Mouse (Mus musculus) midbrain, embryonic 12.5 days (tissue): ENCODE results near the gene Zswim8. TPM values are rescaled to one million over a fixed set of nuclear protein-coding genes. Genes with fewer than 3 reads are reported as not detected.
"Not testable (repeated sequence)": the region's sequence is repeated elsewhere in the genome, so short reads cannot be mapped to it uniquely, and the experiment has no call there.

Source experiments
- ATAC-seq: fragments of 200-750 bp; cut with Nextera tagmentation; 2 replicates; pipeline ENCODE4 v1.8.0; 2017; ENCODE audit warnings: low read depth, moderate TSS enrichment, moderate library complexity; ENCODE audit not compliant: low FRiP score
- H3K27ac ChIP-seq: fragments of 300-500 bp; sonication (generic); replicated peaks from 2 replicates; pipeline ENCODE4 v1.5.1; 2016; ENCODE audit warnings: mild to moderate bottlenecking
- H3K27me3 ChIP-seq: fragments of 300-500 bp; sonication (generic); 2 replicates; pipeline ENCODE4 v1.6.1; 2016; ENCODE audit warnings: mild to moderate bottlenecking
- H3K36me3 ChIP-seq: fragments of 300-500 bp; sonication (generic); 2 replicates; pipeline ENCODE4 v1.6.1; 2016
- H3K4me1 ChIP-seq: fragments of 300-500 bp; sonication (generic); 2 replicates; pipeline ENCODE4 v1.6.1; 2016
- H3K4me2 ChIP-seq: fragments of 300-500 bp; sonication (generic); replicated peaks from 2 replicates; pipeline ENCODE4 v1.6.1; 2016; ENCODE audit warnings: mild to moderate bottlenecking, moderate library complexity
- H3K4me3 ChIP-seq: fragments of 300-500 bp; sonication (generic); 2 replicates; pipeline ENCODE4 v1.5.1; 2016; ENCODE audit warnings: mild to moderate bottlenecking
- H3K9ac ChIP-seq: fragments of 300-500 bp; sonication (generic); replicated peaks from 2 replicates; pipeline ENCODE4 v1.6.1; 2016; ENCODE audit warnings: mild to moderate bottlenecking, moderate library complexity
- H3K9me3 ChIP-seq: fragments of 300-500 bp; sonication (generic); 2 replicates; pipeline ENCODE4 v1.6.1; 2016; ENCODE audit warnings: mild to moderate bottlenecking
- WGBS: fragments of 180-500 bp; shearing (Covaris S2); methylation state at CpG from one replicate; pipeline ENCODE4 v1.1.7; 2016; 5-methylcytosine and 5-hydroxymethylcytosine counted together
- polyA plus RNA-seq: library from polyadenylated mRNA; unstranded; fragments of >200 nt; fragmentation: Nextera tagmentation; extraction: Ambion mirVana; gene quantifications from 2 replicates; pipeline ENCODE4 v1.2.1, GENCODE M21; 2016

The Zswim8 gene
- polyA plus RNA-seq, 1 experiment from 2014 or later, result 47.6 TPM

DNA sequence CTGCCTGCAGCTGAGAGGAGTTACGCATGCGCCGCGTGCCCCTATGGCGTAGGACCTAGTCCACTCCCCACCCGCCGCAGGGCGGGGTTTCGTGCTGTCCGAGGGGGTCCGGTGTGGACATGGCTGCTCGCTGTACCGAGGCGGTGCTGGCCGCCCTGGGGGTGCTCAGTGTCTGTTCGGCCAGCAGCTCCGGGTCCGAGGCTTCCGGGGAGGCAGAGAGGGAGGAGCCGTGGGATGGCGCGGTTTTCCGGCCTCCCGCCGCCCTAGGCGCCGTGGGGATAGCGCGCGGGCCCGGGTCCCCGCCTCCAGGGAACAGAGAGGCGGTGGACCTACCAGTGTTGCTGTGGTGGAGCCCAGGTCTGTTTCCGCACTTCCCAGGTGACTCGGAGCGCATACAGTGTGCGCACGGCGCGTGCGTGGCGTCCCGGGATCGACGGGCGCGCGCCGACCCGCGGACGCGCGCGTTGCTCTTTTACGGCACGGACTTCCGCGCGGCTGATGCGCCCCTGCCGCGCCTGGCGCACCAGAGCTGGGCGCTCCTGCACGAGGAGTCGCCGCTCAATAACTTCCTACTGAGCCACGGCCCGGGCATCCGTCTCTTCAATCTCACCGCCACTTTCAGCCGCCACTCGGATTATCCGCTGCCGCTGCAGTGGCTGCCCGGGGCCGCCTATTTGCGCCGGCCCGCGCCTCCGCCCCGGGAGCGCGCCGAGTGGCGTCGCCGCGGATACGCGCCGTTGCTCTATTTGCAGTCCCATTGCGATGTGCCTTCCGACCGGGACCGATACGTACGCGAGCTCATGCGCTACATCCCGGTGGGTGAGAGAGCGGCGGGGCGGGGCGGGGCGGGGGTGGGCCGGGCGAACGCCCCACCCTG, 12.2 kb upstream of the Zswim8 start, which contains the start of gene Fut11:
Fut11 (plus strand) TSS at position 85 of the 877 bp plus-strand sequence.
- Histone ChIP-seq H3K4me1 (peaks cover 45% of the 10 kb centered on the region), H3K4me2 (peak within 1 kb of the TSS; percentile 87), H3K36me3 (peaks cover 43% of the 10 kb centered on the region), H3K4me3 (peak within 1 kb of the TSS; percentile 90), H3K27ac (peak within 1 kb of the TSS; percentile 97), H3K27me3 (no peaks in the 10 kb centered on the region), H3K9me3 (no peaks in the 10 kb centered on the region), H3K9ac (peak within 1 kb of the TSS; percentile 91)
- peak; percentile 94 for ATAC-seq
- under 1% methylated on average over 111 of the region's 111 CpGs for WGBS

DNA sequence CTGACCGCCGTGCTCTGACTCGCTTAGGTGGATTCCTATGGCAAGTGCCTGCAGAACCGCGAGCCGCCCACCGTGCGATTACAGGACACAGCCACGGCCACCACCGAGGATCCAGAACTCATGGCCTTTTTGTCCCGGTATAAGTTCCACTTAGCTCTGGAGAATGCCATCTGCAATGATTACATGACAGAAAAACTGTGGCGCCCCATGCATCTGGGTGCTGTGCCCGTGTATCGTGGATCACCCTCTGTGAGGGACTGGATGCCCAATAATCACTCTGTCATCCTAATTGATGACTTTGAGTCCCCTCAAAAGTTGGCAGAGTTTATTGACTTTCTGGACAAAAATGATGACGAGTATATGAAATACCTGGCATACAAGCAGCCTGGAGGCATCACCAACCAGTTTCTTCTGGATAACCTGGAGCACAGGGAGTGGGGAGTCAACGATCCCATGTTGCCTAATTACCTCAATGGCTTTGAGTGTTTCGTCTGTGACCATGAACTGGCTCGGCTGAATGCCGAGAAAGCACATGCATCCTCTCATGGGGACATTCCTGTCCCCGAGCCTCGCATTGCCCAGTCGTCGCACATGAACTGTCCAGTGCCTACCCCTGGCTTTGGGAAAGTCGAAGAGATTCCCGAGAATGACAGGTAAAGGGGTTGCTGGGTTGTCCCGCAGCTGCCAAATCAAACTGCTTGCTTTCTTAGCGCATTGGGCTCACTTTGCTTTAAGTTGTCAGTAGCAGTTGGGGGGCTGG, 11.4 kb upstream of the Zswim8 start:
- WGBS, result 15% methylated on average over 27 of the region's 27 CpGs
- ATAC-seq, result no peak
- Histone ChIP-seq H3K9ac (peak overlapping the region; percentile 91), H3K4me1 (peaks cover 51% of the 10 kb centered on the region), H3K36me3 (peaks cover 35% of the 10 kb centered on the region), H3K27me3 (no peaks in the 10 kb centered on the region), H3K4me2 (peak overlapping the region; percentile 87), H3K4me3 (peak overlapping the region; percentile 90), H3K9me3 (no peaks in the 10 kb centered on the region), H3K27ac (peak overlapping the region; percentile 97)

DNA sequence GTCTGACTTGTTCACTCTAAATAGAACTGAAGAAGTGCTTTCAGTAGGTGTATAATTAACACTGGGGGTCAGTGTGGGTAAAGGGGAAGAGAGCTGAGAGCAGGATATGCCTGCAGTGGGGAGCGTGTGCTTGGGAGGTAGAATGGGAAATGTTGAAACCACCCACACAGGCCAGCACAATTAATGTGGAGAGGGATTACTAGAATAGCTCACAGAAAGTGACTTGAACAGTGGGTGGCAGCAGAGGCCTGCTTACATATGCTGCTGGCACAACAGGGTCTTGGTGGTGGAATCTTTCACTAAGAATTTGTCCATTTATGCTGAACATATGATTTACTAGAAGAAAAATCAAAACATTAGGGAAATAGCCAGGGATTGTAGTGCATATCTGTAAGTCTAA, 10.4 kb upstream of the Zswim8 start:
- Histone ChIP-seq H3K9me3 (no peaks in the 10 kb centered on the region), H3K4me3 (peak overlapping the region; percentile 90), H3K27me3 (no peaks in the 10 kb centered on the region), H3K4me1 (peaks cover 60% of the 10 kb centered on the region), H3K4me2 (peak overlapping the region; percentile 87), H3K9ac (peak overlapping the region; percentile 91; the same call in 1 of the 2 replicates), H3K27ac (no peak overlapping the region; the same call in 1 of the 2 replicates), H3K36me3 (peaks cover 25% of the 10 kb centered on the region)
- WGBS, result 15% methylated on average over 1 of the region's 1 CpGs
- no peak for ATAC-seq

DNA sequence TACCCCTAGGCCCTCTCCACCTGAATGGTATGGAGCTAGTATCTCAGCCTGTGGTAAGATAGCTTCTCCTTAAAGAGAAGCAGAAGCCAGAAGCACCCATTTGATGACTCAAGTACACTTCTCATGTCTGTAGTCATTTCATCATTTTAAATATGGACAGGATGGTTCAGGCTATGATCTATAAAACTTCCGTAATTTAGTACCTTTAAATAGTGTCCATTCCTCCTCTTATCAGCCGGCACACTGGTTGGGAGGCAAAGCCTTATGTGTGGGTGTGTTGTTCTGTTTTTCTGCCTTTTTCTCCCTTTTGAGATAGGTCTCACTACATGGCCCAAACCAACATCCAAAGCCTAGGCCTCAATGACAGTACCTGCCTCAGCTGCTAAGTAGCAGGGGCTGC, 8.8 kb upstream of the Zswim8 start:
- H3K4me1 ChIP-seq, result peaks cover 64% of the 10 kb centered on the region

DNA sequence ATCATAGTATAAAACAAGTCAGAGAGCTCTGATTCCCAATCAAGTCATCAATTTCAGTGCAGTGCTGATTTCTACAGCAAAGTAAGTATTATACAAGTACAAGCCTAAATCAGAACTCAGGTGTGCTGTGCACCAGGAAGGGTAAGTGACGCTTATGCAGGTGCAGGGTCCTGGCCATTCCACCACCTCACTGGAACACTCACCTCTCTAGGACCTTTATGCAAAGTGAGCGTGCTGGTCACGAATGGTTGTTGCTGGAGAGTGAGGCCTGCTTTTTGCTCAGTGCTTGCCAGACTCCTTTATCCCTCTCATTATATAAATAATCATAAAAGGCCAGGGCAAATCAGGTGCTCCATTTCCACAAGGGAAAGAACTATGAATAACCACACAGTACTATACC, 7.0 kb upstream of the Zswim8 start:
- Histone ChIP-seq H3K4me2 (no peak overlapping the region), H3K27ac (no peak overlapping the region), H3K4me1 (peaks cover 61% of the 10 kb centered on the region), H3K36me3 (peaks cover 11% of the 10 kb centered on the region), H3K9ac (no peak overlapping the region), H3K9me3 (no peaks in the 10 kb centered on the region), H3K4me3 (no peak overlapping the region), H3K27me3 (no peaks in the 10 kb centered on the region)
- WGBS, result 89% methylated on average over 3 of the region's 3 CpGs
- ATAC-seq, result no peak

More for the DNA sequence above, 8.8 kb upstream of the Zswim8 start:
- ATAC-seq, result no peak
- Histone ChIP-seq H3K36me3 (peaks cover 9% of the 10 kb centered on the region), H3K27me3 (no peaks in the 10 kb centered on the region), H3K9me3 (no peaks in the 10 kb centered on the region), H3K4me2 (peak overlapping the region; percentile 87; the same call in 1 of the 2 replicates), H3K27ac (no peak overlapping the region), H3K4me3 (0 out of 2 replicates have a peak overlapping the region, but pooled peaks have one; percentile 5), H3K9ac (peak overlapping the region; percentile 31; the same call in 1 of the 2 replicates)
- WGBS, result 92% methylated on average over 2 of the region's 2 CpGs

DNA sequence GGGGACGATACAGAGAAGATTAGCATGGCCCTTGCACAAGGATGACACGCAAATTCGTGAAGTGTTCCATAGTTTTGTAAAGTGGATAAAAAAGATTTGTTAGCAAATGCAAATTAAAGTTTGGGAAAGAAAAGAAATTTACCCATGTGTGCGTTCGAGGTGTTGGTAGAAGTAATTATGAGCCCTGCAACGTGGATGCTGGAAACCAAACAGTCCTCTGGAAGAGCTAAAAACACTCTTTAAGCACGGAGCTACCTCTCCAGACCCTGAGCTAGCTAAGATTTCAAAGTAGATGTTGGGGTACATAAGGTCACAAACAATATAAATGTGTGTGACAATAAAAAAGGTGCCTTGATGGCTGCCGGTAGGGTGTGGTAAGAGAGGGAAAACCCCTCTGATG, 5.8 kb upstream of the Zswim8 start:
- peaks cover 15% of the 10 kb centered on the region for H3K36me3 ChIP-seq
- peak overlapping the region; percentile 63; the same call in 1 of the 2 replicates for H3K4me3 ChIP-seq
- no peak for ATAC-seq
- WGBS, result 82% methylated on average over 8 of the region's 8 CpGs
- H3K27me3 ChIP-seq, result no peaks in the 10 kb centered on the region
- H3K9ac ChIP-seq, result no peak overlapping the region
- H3K27ac ChIP-seq, result no peak overlapping the region
- no peaks in the 10 kb centered on the region for H3K9me3 ChIP-seq
- peaks cover 51% of the 10 kb centered on the region for H3K4me1 ChIP-seq
- H3K4me2 ChIP-seq, result peak overlapping the region; percentile 72

DNA sequence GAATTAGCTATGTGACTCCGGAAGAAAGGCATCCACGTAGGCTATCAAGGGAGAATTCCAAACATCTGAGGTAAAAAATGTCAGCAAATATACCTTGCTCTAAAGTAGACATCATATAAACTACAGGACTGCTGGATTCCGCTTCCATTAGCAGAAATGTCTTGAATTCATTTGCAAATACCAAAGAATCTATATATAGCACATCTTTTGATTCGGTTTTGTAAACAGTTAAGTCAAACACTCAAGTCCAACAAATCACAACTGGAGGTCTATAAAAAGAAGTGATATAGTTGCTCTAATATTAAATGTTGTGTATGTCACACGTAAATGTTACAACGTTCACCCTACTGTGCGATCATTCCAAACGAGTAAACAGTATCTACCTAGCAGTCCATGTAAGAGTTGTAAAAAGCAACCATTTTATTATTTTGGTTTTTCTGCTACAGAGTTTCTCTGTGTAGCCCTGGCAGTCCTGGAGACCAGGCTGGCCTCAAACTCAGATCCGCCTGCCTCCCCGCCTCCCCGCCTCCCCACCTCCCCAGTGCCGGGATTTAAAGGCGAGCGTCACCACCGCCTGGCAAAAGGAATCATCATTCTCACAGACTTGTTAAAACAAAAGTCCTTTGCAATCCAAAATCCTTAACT, 5.1 kb upstream of the Zswim8 start:
- Histone ChIP-seq H3K4me1 (peaks cover 44% of the 10 kb centered on the region), H3K9ac (peak overlapping the region; percentile 71), H3K4me2 (peak overlapping the region; percentile 72), H3K27me3 (no peaks in the 10 kb centered on the region), H3K27ac (peak overlapping the region; percentile 81), H3K9me3 (no peaks in the 10 kb centered on the region), H3K36me3 (peaks cover 15% of the 10 kb centered on the region), H3K4me3 (peak overlapping the region; percentile 63)
- peak; percentile 13; the same call in 1 of the 2 replicates for ATAC-seq
- 16% methylated on average over 15 of the region's 15 CpGs for WGBS

DNA sequence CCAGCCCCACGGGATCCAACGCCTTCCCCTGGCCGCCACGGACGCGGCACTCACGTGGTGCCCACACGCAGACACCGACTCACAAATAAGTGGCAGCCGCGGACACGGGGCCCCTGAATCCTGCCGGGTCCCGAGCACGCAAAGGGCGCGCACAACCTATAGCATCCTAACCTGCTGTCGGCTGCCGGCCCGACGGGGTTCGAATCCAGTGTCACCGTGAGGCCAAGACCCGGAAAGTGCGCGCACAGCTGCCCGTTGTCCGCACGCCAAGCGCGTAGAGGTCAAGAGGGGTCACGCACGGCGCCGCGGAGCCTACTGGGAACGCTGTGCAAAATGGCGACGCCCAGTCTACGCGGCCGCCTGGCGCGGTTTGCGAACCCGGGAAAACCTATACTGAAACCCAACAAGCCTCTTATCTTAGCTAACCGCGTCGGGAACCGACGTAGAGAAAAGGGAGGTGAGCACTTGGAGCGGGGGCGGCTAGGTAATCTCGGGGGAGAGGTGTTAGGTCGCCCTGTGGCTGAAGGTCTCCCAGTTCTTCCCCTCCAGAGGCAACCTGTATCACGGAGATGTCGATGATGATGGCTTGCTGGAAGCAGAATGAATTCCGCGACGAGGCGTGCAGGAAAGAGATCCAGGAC, 4.5 kb upstream of the Zswim8 start, which contains the start of gene Chchd1:
Chchd1 (plus strand) TSS at position 266 of the 641 bp plus-strand sequence.
- Histone ChIP-seq H3K4me3 (peak within 1 kb of the TSS; percentile 63), H3K9me3 (no peaks in the 10 kb centered on the region), H3K27ac (peak within 1 kb of the TSS; percentile 81), H3K36me3 (peaks cover 15% of the 10 kb centered on the region), H3K4me2 (peak within 1 kb of the TSS; percentile 72), H3K27me3 (no peaks in the 10 kb centered on the region), H3K9ac (peak within 1 kb of the TSS; percentile 71), H3K4me1 (peaks cover 38% of the 10 kb centered on the region)
- ATAC-seq, result peak; percentile 68
- WGBS, result under 1% methylated on average over 61 of the region's 61 CpGs

DNA sequence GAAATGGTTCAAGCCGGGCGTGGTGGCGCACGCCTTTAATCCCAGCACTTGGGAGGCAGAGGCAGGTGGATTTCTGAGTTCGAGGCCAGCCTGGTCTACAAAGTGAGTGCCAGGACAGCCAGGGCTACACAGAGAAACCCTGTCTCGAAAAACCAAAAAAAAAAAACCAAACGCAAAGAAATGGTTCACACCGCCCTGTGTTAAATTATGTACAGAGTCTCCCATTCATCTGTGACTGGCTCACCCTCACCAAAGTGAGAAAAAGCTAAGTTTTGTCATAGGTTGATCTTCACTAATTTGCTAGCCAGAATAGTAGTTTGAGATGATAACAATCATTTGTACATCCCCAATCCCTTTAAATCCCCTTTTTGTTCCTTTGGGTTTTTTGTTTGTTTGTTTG, 3.9 kb upstream of the Zswim8 start:
- not testable (repeated sequence) for H3K9me3 ChIP-seq, ATAC-seq, H3K27me3 ChIP-seq
- H3K4me1 ChIP-seq, result peaks cover 36% of the 10 kb centered on the region
- H3K9ac ChIP-seq, result peak overlapping the region; percentile 71
- peak overlapping the region; percentile 63 for H3K4me3 ChIP-seq
- peak overlapping the region; percentile 72 for H3K4me2 ChIP-seq
- H3K27ac ChIP-seq, result peak overlapping the region; percentile 81
- 11% methylated on average over 8 of the region's 8 CpGs for WGBS
- H3K36me3 ChIP-seq, result peaks cover 15% of the 10 kb centered on the region

DNA sequence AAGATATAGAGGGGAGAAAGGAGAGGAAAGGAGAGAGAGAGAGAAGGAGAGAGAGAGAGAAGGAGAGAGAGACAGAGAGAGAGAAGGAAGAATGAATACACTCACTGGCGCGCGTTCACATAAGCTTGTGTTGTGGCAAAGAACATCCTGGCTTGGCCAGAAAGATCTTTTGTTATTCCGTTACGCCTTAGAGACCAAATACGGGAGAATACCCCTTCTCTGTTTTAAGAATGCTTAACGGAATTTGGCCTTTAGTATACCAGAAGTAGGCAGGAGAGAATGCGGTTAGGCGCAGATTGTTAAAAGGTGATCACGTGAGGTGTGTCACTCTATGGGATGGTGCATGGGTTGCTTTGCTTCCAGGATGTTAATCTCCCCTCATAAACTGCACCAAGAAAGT, 887 bp downstream of the Zswim8 start:
- peak overlapping the region; percentile 97 for H3K4me3 ChIP-seq
- peak overlapping the region; percentile 80 for H3K27ac ChIP-seq
- H3K9ac ChIP-seq, result peak overlapping the region; percentile 99
- 11% methylated on average over 10 of the region's 10 CpGs for WGBS
- H3K36me3 ChIP-seq, result peaks cover 48% of the 10 kb centered on the region
- no peaks in the 10 kb centered on the region for H3K9me3 ChIP-seq
- ATAC-seq, result no peak
- no peaks in the 10 kb centered on the region for H3K27me3 ChIP-seq
- H3K4me1 ChIP-seq, result peaks cover 21% of the 10 kb centered on the region
- peak overlapping the region; percentile 85 for H3K4me2 ChIP-seq

DNA sequence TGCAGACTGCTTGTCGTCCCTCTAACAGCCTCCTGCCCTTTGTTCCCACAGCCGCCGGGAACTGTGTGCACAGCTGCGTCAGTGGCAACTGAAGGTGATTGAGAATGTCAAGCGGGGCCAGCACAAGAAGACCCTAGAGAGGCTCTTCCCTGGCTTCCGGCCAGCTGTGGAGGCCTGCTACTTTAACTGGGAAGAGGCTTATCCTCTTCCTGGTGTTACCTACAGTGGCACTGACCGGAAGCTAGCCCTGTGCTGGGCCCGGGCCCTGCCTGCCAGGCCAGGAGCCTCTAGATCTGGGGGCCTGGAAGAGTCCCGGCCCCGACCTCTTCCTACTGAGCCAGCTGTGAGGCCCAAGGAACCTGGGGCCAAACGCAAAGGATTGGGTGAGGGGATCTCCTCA, 6.5 kb downstream of the Zswim8 start:
- Histone ChIP-seq H3K9ac (no peak overlapping the region), H3K27me3 (no peaks in the 10 kb centered on the region), H3K9me3 (no peaks in the 10 kb centered on the region), H3K4me1 (peaks cover 9% of the 10 kb centered on the region), H3K36me3 (peaks cover 89% of the 10 kb centered on the region), H3K27ac (no peak overlapping the region), H3K4me3 (no peak overlapping the region), H3K4me2 (no peak overlapping the region)
- no peak for ATAC-seq
- WGBS, result 78% methylated on average over 11 of the region's 11 CpGs
